In genomic region chr4:101511768-101512521, GRCm38 (mm10) we compare ENCODE assay signal across 20 mouse cellular contexts. TPM values are rescaled to one million over a fixed set of nuclear protein-coding genes. Genes with fewer than 3 reads are reported as not detected.
DNase-seq lines count a peak whose midpoint lies in the region; ATAC-seq lines count a peak whose summit lies in the region.
"Had no signal": no experiment of that assay in that cellular context is flagged by ENCODE, and none has a peak within 500 bp of the region (broad histone marks: within the 10 kb centered on the region; RNA-seq: fewer than 3 reads in every experiment).

No protein-coding gene starts in this region.

- 0 out of 2 replicates have a peak, but pooled peaks cover 3% of the 10 kb centered on the region for H3K9me3 ChIP-seq in heart, embryonic 12.5 days (replicated peaks)
- no peaks in the 10 kb centered on the region for H3K9me3 ChIP-seq in midbrain, embryonic 10.5 days (replicated peaks)
- H3K9me3 ChIP-seq: embryonic facial prominence, embryonic 13.5 days; forebrain, embryonic 13.5 days; hindbrain, embryonic 12.5 days had no signal

- no peak overlapping the region for H3K9ac ChIP-seq in heart, embryonic 12.5 days
- H3K9ac ChIP-seq: embryonic facial prominence, embryonic 13.5 days; forebrain, embryonic 13.5 days; forebrain, postnatal 0 days; hindbrain, embryonic 12.5 days had no signal

- H3K4me1 ChIP-seq in heart, embryonic 12.5 days (replicated peaks): peaks cover 9% of the 10 kb centered on the region
- H3K4me1 ChIP-seq in midbrain, embryonic 10.5 days: peaks cover 22% of the 10 kb centered on the region

- H3K27me3 ChIP-seq in heart, embryonic 12.5 days (replicated peaks): peaks cover 20% of the 10 kb centered on the region
- peaks cover 25% of the 10 kb centered on the region for H3K27me3 ChIP-seq in midbrain, embryonic 10.5 days (ENCODE audit: low read depth, poor library complexity, severe bottlenecking)
- H3K27me3 ChIP-seq: hindbrain, embryonic 12.5 days had no signal

- no peak overlapping the region for H3K4me2 ChIP-seq in heart, embryonic 12.5 days
- H3K4me2 ChIP-seq: embryonic facial prominence, embryonic 13.5 days; forebrain, embryonic 13.5 days; hindbrain, embryonic 12.5 days had no signal

- no peak for ATAC-seq in heart, embryonic 12.5 days (ENCODE audit: insufficient number of reproducible peaks, low FRiP score)
- peak; percentile 34 for ATAC-seq in inflammation-experienced regulatory T-cells, adult 6 months
- ATAC-seq: forebrain, embryonic 13.5 days; forebrain, postnatal 0 days; hindbrain, postnatal 0 days had no signal

- no peaks in the 10 kb centered on the region for H3K36me3 ChIP-seq in heart, embryonic 12.5 days
- no peaks in the 10 kb centered on the region for H3K36me3 ChIP-seq in midbrain, embryonic 10.5 days
- H3K36me3 ChIP-seq: embryonic facial prominence, embryonic 13.5 days; hindbrain, embryonic 12.5 days had no signal

- WGBS in heart, embryonic 12.5 days: 84% methylated on average over 5 of the region's 5 CpGs
- WGBS in midbrain, embryonic 10.5 days: 90% methylated on average over 5 of the region's 5 CpGs

- H3K4me3 ChIP-seq in heart, embryonic 12.5 days: no peak overlapping the region
- H3K4me3 ChIP-seq in midbrain, embryonic 10.5 days: no peak overlapping the region
- H3K4me3 ChIP-seq: embryonic facial prominence, embryonic 13.5 days; forebrain, embryonic 13.5 days; hindbrain, embryonic 12.5 days had no signal

- no peak overlapping the region for H3K27ac ChIP-seq in heart, embryonic 12.5 days (ENCODE audit: poor library complexity, severe bottlenecking)
- no peak overlapping the region for H3K27ac ChIP-seq in midbrain, embryonic 10.5 days (replicated peaks)
- H3K27ac ChIP-seq: embryonic facial prominence, embryonic 13.5 days; forebrain, embryonic 13.5 days; hindbrain, embryonic 12.5 days; hindbrain, postnatal 0 days had no signal

- DNase-seq in heart, adult 11 months: peak; percentile 19
- DNase-seq in 416B (ENCODE audit: low read depth): peak; percentile 21
- DNase-seq in MEL-GATA-1-ER (ENCODE audit: extremely low read depth, low read depth): peak; percentile 55
- DNase-seq in gastrocnemius, postnatal 36 days: no peak
- DNase-seq in midbrain, embryonic 10.5 days (ENCODE audit: low spot score): no peak
- DNase-seq: adrenal gland, postnatal 14 days; cerebellum, adult 18-20 months; cerebellum, adult 9-11 months; cerebellum, postnatal 36 days; forebrain, postnatal 0 days; gastrocnemius, postnatal 14 days; heart, postnatal 10 days; heart, postnatal 4 days had no signal

- intact Hi-C loops in gastrocnemius, postnatal 36 days (cut with DNase I): no loop called here

RNA-seq across cellular contexts. Expression of gene Dnajc6, which starts 15.5 kb away (rescaled TPM):
- polyA plus RNA-seq in heart, embryonic 12.5 days (2016; fragmentation: Nextera tagmentation; extraction: Ambion mirVana): 0.26 and 0.45 TPM in 2 replicates
- 1 to 10 TPM; 2.6 to 3.2 (median 2.8) TPM for polyA plus RNA-seq in inflammation-experienced regulatory T-cells, adult 6 months (2017; shearing (Covaris generic))
- under 1 TPM; 0.22 to 0.31 TPM for total RNA-seq in gastrocnemius, postnatal 36 days (2021)
- polyA plus RNA-seq in midbrain, embryonic 10.5 days (2016; fragmentation: Nextera tagmentation; extraction: Ambion mirVana): 1.2 and 3.0 TPM in 2 replicates
- polyA plus RNA-seq: C2C12 had no signal

Comparison
In these comparisons a context has a peak if more than half of its experiments do, and no peak if none do; other contexts are left out.
1. DNase-seq: peak in heart, adult 11 months (single experiment), 416B (single experiment) and MEL-GATA-1-ER (single experiment); none in gastrocnemius, postnatal 36 days (0 of 2) and midbrain, embryonic 10.5 days (single experiment).